Mouse (Mus musculus): ENCODE results near the gene Clps. TPM values are rescaled to one million over a fixed set of nuclear protein-coding genes. Genes with fewer than 3 reads are reported as not detected.
A peak's percentile ranks its signal among the peaks of the same experiment; 100 is the strongest.

Gene Clps
- polyA plus RNA-seq, 1 experiment from 2014 or later, result not detected

DNA sequence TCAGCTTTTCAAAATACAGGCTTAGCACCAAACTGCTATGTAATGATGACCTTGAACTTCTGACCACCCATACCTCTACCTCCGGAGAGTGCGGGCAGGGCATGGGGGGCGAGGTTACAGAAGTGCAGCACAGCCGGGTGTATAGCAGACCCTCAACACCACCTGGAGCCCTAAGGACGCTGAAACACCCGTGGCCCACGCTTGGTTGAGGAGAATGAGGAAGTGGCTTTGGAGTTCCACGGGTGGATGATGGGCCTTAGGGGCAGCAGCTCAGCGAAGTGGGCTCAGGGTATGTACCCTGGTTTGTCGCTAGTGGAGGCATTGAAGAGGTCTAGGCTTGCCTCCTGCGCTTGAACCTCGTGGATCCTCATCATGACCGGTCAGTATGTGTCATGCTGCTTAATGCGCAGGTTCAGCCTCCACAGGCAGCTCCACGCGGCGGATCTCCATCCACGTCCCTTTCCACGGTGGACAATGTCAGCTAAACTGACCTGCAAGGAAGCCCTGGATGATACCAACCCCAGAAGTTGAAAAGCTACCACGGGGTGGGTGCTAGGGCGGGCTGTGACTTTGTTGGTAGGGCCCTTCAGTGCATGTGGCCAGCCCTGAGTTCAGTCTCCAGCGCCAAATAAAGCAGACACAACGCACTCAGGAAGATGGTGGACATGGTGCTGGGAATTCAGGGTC lies 36.4 kb downstream of the Clps start:
- Histone ChIP-seq H3K9ac (ENCODE audit: low read length) (no peak overlapping the region), H3K27me3 (replicated peaks; ENCODE audit: control insufficient read depth, insufficient read depth, low read length) (0 out of 2 replicates have a peak, but pooled peaks cover 5% of the 10 kb centered on the region), H3K4me1 (ENCODE audit: control insufficient read depth, insufficient read depth, low read length) (peaks cover 3% of the 10 kb centered on the region; the same call in 1 of the 2 replicates), H3K4me3 (ENCODE audit: low read depth, low read length) (no peak overlapping the region), H3K27ac (ENCODE audit: low read depth, low read length) (no peak overlapping the region), H3K9me3 (replicated peaks; ENCODE audit: control insufficient read depth, low read length) (no peaks in the 10 kb centered on the region), H3K4me2 (ENCODE audit: low read length) (peak overlapping the region; percentile 92), H3K36me3 (ENCODE audit: control insufficient read depth, insufficient read depth, low read length) (no peaks in the 10 kb centered on the region)
- no peak for ATAC-seq
- WGBS, result 89% methylated on average over 23 of the region's 23 CpGs
- DNase-seq (ENCODE audit: low spot score), result no peak

DNA sequence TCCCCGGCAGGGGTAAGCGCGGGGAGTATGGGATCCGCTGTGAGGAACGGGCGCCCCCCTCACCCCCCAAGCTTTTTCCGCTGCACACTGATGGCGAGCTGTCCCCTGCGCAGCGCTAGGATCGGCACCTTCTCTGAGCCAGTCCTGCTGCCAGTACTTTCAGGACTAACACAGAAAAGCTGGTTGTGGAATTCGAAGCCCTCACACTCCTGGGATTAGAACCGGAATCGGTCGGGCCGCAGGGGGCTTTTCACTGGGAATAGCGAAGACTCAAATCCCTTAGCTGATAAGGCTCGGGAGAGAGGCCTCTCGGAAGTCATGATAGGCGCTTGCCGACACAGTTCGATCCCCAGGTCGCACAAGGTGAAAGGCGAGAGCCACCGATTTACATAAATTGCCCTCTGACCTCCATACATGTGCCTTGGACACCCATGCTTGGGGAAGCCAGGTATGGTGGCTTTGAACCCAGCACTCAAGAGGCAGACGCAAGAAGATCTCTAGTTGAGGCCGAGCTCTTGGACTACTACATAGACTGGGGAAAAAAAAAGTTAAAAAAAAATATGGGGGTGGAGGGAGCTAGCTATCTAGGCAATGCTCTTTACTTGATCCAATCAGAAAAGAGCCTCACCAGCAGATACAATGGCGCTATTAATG lies 37.1 kb downstream of the Clps start:
- no peak for DNase-seq (ENCODE audit: low spot score)
- H3K4me2 ChIP-seq (ENCODE audit: low read length), result peak overlapping the region; percentile 92
- peak overlapping the region; percentile 86 for H3K9ac ChIP-seq (ENCODE audit: low read length)
- peak overlapping the region; percentile 88; the same call in 1 of the 2 replicates for H3K27ac ChIP-seq (ENCODE audit: low read depth, low read length)
- no peaks in the 10 kb centered on the region for H3K36me3 ChIP-seq (ENCODE audit: control insufficient read depth, insufficient read depth, low read length)
- no peak; the same call in 1 of the 2 replicates for ATAC-seq
- 8% methylated on average over 28 of the region's 28 CpGs for WGBS
- no peaks in the 10 kb centered on the region for H3K9me3 ChIP-seq (replicated peaks; ENCODE audit: control insufficient read depth, low read length)
- peak overlapping the region; percentile 74 for H3K4me3 ChIP-seq (ENCODE audit: low read depth, low read length)
- H3K4me1 ChIP-seq (ENCODE audit: control insufficient read depth, insufficient read depth, low read length), result peaks cover 6% of the 10 kb centered on the region
- H3K27me3 ChIP-seq (replicated peaks; ENCODE audit: control insufficient read depth, insufficient read depth, low read length), result 0 out of 2 replicates have a peak, but pooled peaks cover 5% of the 10 kb centered on the region

DNA sequence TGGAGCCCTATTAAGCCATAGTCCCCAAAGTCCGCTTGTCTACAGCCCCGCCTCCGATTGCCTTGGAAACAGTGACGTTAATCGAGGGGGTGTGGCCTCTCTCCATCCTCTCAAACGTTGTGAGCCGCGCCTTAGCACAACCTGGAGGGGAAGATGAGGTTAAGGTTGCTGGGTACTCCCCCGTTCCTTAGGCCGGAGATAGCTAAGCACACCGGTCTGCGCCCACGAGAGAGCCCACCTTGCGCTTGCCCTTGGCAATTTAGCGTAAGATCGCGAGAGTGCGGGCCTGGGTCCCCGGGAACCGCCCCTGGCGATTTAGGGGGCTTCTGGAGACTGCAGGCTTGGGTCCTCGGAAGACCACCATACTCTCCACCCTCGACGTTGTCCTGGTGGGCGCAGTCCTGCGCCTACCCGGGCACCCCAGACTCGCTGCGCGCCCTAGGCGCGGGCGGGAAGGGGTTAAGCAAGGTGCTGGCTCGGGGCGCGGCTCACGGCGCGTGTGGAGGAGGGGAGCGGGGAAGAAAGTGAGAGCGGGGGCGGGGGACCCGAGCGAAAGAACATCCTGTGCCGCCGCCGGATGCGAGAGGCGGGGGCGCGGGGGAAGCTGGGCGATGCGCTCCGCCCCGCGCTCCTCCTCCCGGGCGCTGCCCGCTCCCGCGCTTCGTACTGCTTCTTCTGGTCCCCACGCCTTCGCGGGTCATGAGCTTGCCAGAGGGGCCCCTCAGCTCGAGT lies 37.8 kb downstream of the Clps start:
- ATAC-seq, result peak; percentile 84
- peaks cover 11% of the 10 kb centered on the region for H3K4me1 ChIP-seq (ENCODE audit: control insufficient read depth, insufficient read depth, low read length)
- peak overlapping the region; percentile 88 for H3K27ac ChIP-seq (ENCODE audit: low read depth, low read length)
- DNase-seq (ENCODE audit: low spot score), result peak; percentile 95
- H3K9me3 ChIP-seq (replicated peaks; ENCODE audit: control insufficient read depth, low read length), result no peaks in the 10 kb centered on the region
- H3K9ac ChIP-seq (ENCODE audit: low read length), result peak overlapping the region; percentile 86
- peak overlapping the region; percentile 92 for H3K4me2 ChIP-seq (ENCODE audit: low read length)
- WGBS, result under 1% methylated on average over 52 of the region's 66 CpGs
- no peaks in the 10 kb centered on the region for H3K36me3 ChIP-seq (ENCODE audit: control insufficient read depth, insufficient read depth, low read length)
- H3K27me3 ChIP-seq (replicated peaks; ENCODE audit: control insufficient read depth, insufficient read depth, low read length), result 0 out of 2 replicates have a peak, but pooled peaks cover 5% of the 10 kb centered on the region
- peak overlapping the region; percentile 74 for H3K4me3 ChIP-seq (ENCODE audit: low read depth, low read length)

DNA sequence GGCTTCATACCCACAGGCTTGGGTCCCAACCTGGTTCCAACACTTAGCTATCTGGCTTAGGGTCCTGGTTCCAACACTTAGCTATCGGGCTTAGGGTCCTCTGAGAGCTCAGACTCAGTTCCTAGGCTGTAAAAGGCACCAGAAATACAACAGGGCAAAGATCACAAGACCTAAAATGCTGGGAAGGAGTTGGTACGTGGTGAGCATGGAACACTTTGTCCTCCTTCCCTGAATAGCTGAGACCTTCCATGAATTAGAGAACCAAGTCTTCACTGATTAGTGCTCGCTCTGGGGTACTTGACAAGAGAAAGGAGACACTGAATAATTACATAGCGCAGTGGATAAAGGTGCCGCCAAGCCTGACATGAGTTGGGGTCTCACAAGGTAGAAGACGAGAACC lies 38.6 kb downstream of the Clps start:
- Histone ChIP-seq H3K9ac (ENCODE audit: low read length) (no peak overlapping the region), H3K27ac (ENCODE audit: low read depth, low read length) (no peak overlapping the region; the same call in 1 of the 2 replicates), H3K36me3 (ENCODE audit: control insufficient read depth, insufficient read depth, low read length) (no peaks in the 10 kb centered on the region), H3K27me3 (replicated peaks; ENCODE audit: control insufficient read depth, insufficient read depth, low read length) (0 out of 2 replicates have a peak, but pooled peaks cover 5% of the 10 kb centered on the region), H3K9me3 (replicated peaks; ENCODE audit: control insufficient read depth, low read length) (no peaks in the 10 kb centered on the region), H3K4me1 (ENCODE audit: control insufficient read depth, insufficient read depth, low read length) (peaks cover 15% of the 10 kb centered on the region), H3K4me2 (ENCODE audit: low read length) (peak overlapping the region; percentile 92), H3K4me3 (ENCODE audit: low read depth, low read length) (peak overlapping the region; percentile 74; the same call in 1 of the 2 replicates)
- DNase-seq (ENCODE audit: low spot score) (no peak), ATAC-seq (no peak)
- WGBS, result 31% methylated on average over 6 of the region's 6 CpGs

DNA sequence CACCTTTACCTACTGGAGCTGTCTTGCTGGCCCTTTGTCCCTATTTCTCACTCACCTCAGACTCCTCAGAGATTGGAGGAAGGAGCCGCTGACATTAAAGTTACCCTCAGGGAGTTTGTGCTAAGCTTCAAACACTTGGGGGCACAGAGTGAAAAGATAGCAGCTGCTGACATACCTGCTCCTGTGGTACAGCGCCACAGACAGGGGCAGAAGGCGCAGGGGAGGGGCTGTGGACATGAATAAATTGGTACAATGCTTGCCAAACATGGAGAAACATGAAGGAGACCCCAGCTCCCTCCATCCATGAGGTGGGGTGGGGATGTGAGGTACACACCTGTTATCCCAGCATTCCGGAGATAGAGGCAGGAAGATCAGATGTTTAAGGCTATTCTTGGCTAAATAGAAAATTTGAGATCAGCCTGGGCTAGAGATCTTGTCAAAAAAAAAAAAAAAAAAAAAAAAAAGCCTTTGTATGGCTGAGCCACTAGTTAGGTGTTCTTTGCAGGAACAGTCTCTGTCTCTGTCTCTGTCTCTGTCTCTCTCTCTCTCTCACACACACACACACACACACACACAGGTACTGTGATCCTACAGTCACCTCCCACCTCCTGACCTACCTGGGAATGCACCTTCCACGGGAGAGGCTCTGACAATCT lies 39.4 kb downstream of the Clps start:
- Histone ChIP-seq H3K4me2 (ENCODE audit: low read length) (no peak overlapping the region), H3K9ac (ENCODE audit: low read length) (no peak overlapping the region), H3K27ac (ENCODE audit: low read depth, low read length) (no peak overlapping the region), H3K4me3 (ENCODE audit: low read depth, low read length) (no peak overlapping the region), H3K36me3 (ENCODE audit: control insufficient read depth, insufficient read depth, low read length) (no peaks in the 10 kb centered on the region), H3K9me3 (replicated peaks; ENCODE audit: control insufficient read depth, low read length) (no peaks in the 10 kb centered on the region), H3K27me3 (replicated peaks; ENCODE audit: control insufficient read depth, insufficient read depth, low read length) (0 out of 2 replicates have a peak, but pooled peaks cover 5% of the 10 kb centered on the region), H3K4me1 (ENCODE audit: control insufficient read depth, insufficient read depth, low read length) (peaks cover 15% of the 10 kb centered on the region)
- WGBS, result 53% methylated on average over 5 of the region's 5 CpGs
- DNase-seq (ENCODE audit: low spot score) (no peak), ATAC-seq (no peak)

DNA sequence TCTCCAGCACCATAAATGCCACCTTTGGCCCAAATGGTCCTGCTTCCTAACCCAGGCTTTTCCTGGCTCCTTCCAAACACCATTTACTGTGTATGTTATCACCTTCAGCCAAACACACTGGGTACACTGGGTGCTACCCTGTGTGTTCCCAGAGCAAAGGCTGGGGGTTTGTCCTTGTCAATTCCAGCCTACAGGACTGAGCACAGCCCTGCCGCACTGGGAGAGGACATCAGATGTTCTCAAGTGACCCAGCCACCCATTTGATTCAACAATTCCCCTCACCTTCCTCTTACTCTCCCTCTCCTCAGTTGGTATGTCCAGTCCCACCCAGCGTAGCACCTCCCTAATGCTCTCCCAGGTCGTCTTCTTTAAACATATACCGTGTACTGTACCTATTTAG lies 40.0 kb downstream of the Clps start:
- no peak for ATAC-seq
- H3K27me3 ChIP-seq (replicated peaks; ENCODE audit: control insufficient read depth, insufficient read depth, low read length), result 0 out of 2 replicates have a peak, but pooled peaks cover 5% of the 10 kb centered on the region
- no peak overlapping the region for H3K4me3 ChIP-seq (ENCODE audit: low read depth, low read length)
- 82% methylated on average over 4 of the region's 4 CpGs for WGBS
- no peak overlapping the region for H3K4me2 ChIP-seq (ENCODE audit: low read length)
- H3K27ac ChIP-seq (ENCODE audit: low read depth, low read length), result no peak overlapping the region
- H3K9me3 ChIP-seq (replicated peaks; ENCODE audit: control insufficient read depth, low read length), result no peaks in the 10 kb centered on the region
- peaks cover 15% of the 10 kb centered on the region for H3K4me1 ChIP-seq (ENCODE audit: control insufficient read depth, insufficient read depth, low read length)
- H3K36me3 ChIP-seq (ENCODE audit: control insufficient read depth, insufficient read depth, low read length), result no peaks in the 10 kb centered on the region
- H3K9ac ChIP-seq (ENCODE audit: low read length), result no peak overlapping the region
- no peak for DNase-seq (ENCODE audit: low spot score)

DNA sequence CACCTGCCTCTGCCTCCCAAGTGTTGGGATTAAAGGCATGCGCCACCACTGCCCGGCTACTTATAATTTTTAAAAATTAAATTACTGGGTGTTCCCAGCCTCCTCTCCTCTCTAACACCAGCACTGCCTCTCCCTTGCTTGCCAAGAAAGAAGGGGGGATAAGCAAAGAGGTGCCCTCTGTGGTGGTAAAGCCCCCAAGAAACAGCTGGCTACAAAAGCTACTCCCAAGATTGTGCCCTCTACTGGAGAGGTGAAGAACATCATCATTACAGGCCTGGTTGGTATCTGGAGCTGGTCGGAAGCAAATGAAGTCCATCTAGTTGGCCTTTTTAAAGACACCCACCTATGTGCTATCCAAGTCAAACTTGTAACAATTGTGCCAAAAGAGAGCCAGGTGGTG lies 40.7 kb downstream of the Clps start:
- H3K4me1 ChIP-seq (ENCODE audit: control insufficient read depth, insufficient read depth, low read length), result peaks cover 15% of the 10 kb centered on the region
- no peak overlapping the region for H3K27ac ChIP-seq (ENCODE audit: low read depth, low read length)
- no peaks in the 10 kb centered on the region for H3K9me3 ChIP-seq (replicated peaks; ENCODE audit: control insufficient read depth, low read length)
- no peak for DNase-seq (ENCODE audit: low spot score)
- H3K36me3 ChIP-seq (ENCODE audit: control insufficient read depth, insufficient read depth, low read length), result no peaks in the 10 kb centered on the region
- H3K4me2 ChIP-seq (ENCODE audit: low read length), result no peak overlapping the region
- H3K4me3 ChIP-seq (ENCODE audit: low read depth, low read length), result no peak overlapping the region
- H3K27me3 ChIP-seq (replicated peaks; ENCODE audit: control insufficient read depth, insufficient read depth, low read length), result 0 out of 2 replicates have a peak, but pooled peaks cover 5% of the 10 kb centered on the region
- no peak overlapping the region for H3K9ac ChIP-seq (ENCODE audit: low read length)
- ATAC-seq, result no peak
- 90% methylated on average over 3 of the region's 3 CpGs for WGBS

DNA sequence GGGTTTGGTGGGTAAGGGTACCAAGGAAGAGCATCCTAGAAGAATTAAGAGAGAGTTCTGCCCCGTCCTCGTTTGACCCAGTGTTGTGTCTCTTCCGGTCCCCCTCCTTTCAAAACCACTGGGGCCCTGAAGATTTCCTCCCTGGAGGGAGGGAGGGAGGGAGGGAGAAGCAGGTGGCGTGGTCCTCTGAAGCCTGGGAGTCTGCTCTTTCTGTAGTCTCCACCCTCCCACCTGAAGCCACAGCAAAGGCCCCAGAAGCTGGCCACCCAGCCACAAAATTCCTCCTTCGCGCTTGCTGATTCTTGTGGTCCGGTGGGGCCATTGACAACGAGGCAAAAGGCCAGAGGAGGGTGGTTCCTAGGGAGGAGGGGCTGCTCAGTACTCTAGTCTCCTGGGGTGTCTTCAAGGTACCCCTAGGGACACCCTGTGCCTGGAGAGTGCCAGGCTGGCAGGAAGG lies 41.9 kb downstream of the Clps start:
- 13% methylated on average over 8 of the region's 8 CpGs for WGBS
- DNase-seq (ENCODE audit: low spot score), result no peak
- no peak overlapping the region for H3K27ac ChIP-seq (ENCODE audit: low read depth, low read length)
- H3K9me3 ChIP-seq (replicated peaks; ENCODE audit: control insufficient read depth, low read length), result no peaks in the 10 kb centered on the region
- peak overlapping the region; percentile 89 for H3K4me2 ChIP-seq (ENCODE audit: low read length)
- H3K4me3 ChIP-seq (ENCODE audit: low read depth, low read length), result peak overlapping the region; percentile 42
- no peaks in the 10 kb centered on the region for H3K36me3 ChIP-seq (ENCODE audit: control insufficient read depth, insufficient read depth, low read length)
- ATAC-seq, result no peak
- H3K27me3 ChIP-seq (replicated peaks; ENCODE audit: control insufficient read depth, insufficient read depth, low read length), result 0 out of 2 replicates have a peak, but pooled peaks cover 5% of the 10 kb centered on the region
- H3K4me1 ChIP-seq (ENCODE audit: control insufficient read depth, insufficient read depth, low read length), result peaks cover 15% of the 10 kb centered on the region
- H3K9ac ChIP-seq (ENCODE audit: low read length), result peak overlapping the region; percentile 74; the same call in 1 of the 2 replicates

Measured in forebrain, embryonic 14.5 days (tissue).